Mouse (Mus musculus) embryonic fibroblast, embryonic 13.5 days (primary cell): ENCODE results near the gene Pak6.

ENCODE experiments used
- CTCF ChIP-seq: IDR thresholded peaks from 2 replicates; pipeline ENCODE4 v1.5.1; 2011; ENCODE audit warnings: mild to moderate bottlenecking, control low read depth, low read length, moderate library complexity, borderline replicate concordance; ENCODE audit not compliant: insufficient read depth
- POLR2A ChIP-seq: IDR thresholded peaks from 2 replicates; pipeline ENCODE4 v1.6.1; 2011; ENCODE audit warnings: low read depth, mild to moderate bottlenecking, control low read depth, low read length, moderate library complexity

GRCm38 (mm10) chr2:118741183-118741582, 78.1 kb downstream of the Pak6 start:
- TF ChIP-seq CTCF (no peak), POLR2A (no peak)
